Mouse (Mus musculus) embryonic fibroblast, embryonic 13.5 days (primary cell): ENCODE data around the gene Gabrg3. TPM values are rescaled to one million over a fixed set of nuclear protein-coding genes. Genes with fewer than 3 reads are reported as not detected.

Experiments used
- H3K27ac ChIP-seq: 2 replicates; pipeline ENCODE4 v1.5.1; 2012; ENCODE audit warnings: low read length, control low read depth, inconsistent platforms; ENCODE audit not compliant: insufficient read depth
- H3K4me1 ChIP-seq: 2 replicates; pipeline ENCODE4 v1.6.1; 2011; ENCODE audit warnings: low read length; ENCODE audit not compliant: control insufficient read depth, insufficient read depth
- H3K4me3 ChIP-seq: 2 replicates; pipeline ENCODE4 v1.5.1; 2011; ENCODE audit warnings: mild to moderate bottlenecking, control low read depth, low read length; ENCODE audit not compliant: insufficient read depth
- CTCF ChIP-seq: IDR thresholded peaks from 2 replicates; pipeline ENCODE4 v1.5.1; 2011; ENCODE audit warnings: mild to moderate bottlenecking, control low read depth, low read length, moderate library complexity, borderline replicate concordance; ENCODE audit not compliant: insufficient read depth
- POLR2A ChIP-seq: IDR thresholded peaks from 2 replicates; pipeline ENCODE4 v1.6.1; 2011; ENCODE audit warnings: low read depth, mild to moderate bottlenecking, control low read depth, low read length, moderate library complexity
- polyA plus RNA-seq: library from polyadenylated mRNA; stranded (reverse); fragments of >200 nt; gene quantifications from 2 replicates; pipeline ENCODE4 v1.2.4, GENCODE M21; 2011; ENCODE audit warnings: low read depth; ENCODE audit not compliant: missing spikeins, insufficient read length

The Gabrg3 gene
- polyA plus RNA-seq, 1 experiment, result not detected

- H3K4me3 ChIP-seq, result no peak overlapping the region
- H3K27ac ChIP-seq, result no peak overlapping the region
- no peaks in the 10 kb centered on the region for H3K4me1 ChIP-seq
- TF ChIP-seq CTCF, result no peak
- TF ChIP-seq POLR2A, result no peak
These were observed 21.6 kb downstream of the Gabrg3 start for GRCm38 (mm10) chr7:57365134-57366012.

GRCm38 (mm10) chr7:57363812-57364211, 23.2 kb downstream of the Gabrg3 start:
- no peak overlapping the region for H3K4me3 ChIP-seq
- H3K4me1 ChIP-seq, result no peaks in the 10 kb centered on the region
- no peak overlapping the region for H3K27ac ChIP-seq
- no peak for TF ChIP-seq POLR2A
- no peak for TF ChIP-seq CTCF

GRCm38 (mm10) chr7:57357871-57358540, 29.0 kb downstream of the Gabrg3 start:
- no peak for TF ChIP-seq POLR2A
- TF ChIP-seq CTCF, result no peak
- Histone ChIP-seq H3K4me3 (no peak overlapping the region), H3K4me1 (no peaks in the 10 kb centered on the region)

DNA sequence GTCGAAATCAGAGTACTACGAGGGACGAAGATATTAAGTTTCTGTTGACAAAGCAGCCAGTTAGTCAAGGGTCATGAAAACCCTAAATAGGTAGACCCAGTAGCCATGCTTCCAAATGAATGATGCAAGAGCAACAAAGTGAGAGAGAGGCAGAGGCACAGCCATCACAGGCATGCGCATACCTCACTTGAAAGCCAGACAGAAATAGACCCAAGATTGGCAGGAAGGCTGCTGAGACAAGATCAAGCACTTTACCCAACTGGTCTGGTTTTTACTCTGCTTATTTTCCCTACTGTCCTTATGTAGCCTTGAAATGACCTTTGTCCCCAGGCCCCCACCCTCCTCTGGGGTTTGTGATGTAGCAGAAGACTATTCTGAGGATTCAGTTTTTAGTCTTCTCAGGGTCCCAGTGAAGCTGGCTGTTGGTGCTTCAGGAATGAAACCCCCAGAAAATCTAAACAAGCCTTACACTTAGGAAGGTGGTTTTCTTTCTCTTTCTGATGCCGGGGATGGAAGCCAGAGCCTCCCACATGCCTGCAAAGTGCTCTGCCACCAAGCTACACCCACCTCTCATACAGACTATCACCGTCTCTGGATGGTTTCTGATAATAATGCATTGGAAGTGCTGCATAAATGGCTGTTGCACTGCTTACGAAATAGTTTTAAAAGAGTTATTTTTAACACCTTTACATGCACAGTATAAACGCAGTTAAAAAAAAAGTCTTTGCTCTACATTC, 30.3 kb downstream of the Gabrg3 start:
- Histone ChIP-seq H3K4me3 (no peak overlapping the region), H3K4me1 (no peaks in the 10 kb centered on the region), H3K27ac (no peak overlapping the region)
- no peak for TF ChIP-seq POLR2A
- TF ChIP-seq CTCF, result no peak

More at GRCm38 (mm10) chr7:57357871-57358540, 29.0 kb downstream of the Gabrg3 start:
- no peak overlapping the region for H3K27ac ChIP-seq

GRCm38 (mm10) chr7:57348774-57349173, 38.2 kb downstream of the Gabrg3 start:
- TF ChIP-seq POLR2A, result no peak
- no peak for TF ChIP-seq CTCF
- no peak overlapping the region for H3K27ac ChIP-seq

GRCm38 (mm10) chr7:57341910-57342309, 45.1 kb downstream of the Gabrg3 start:
- H3K4me3 ChIP-seq, result no peak overlapping the region

More at GRCm38 (mm10) chr7:57348774-57349173, 38.2 kb downstream of the Gabrg3 start:
- H3K4me1 ChIP-seq, result no peaks in the 10 kb centered on the region
- no peak overlapping the region for H3K4me3 ChIP-seq

GRCm38 (mm10) chr7:57331211-57331610, 55.8 kb downstream of the Gabrg3 start:
- H3K27ac ChIP-seq, result no peak overlapping the region
- no peak overlapping the region for H3K4me3 ChIP-seq
- no peaks in the 10 kb centered on the region for H3K4me1 ChIP-seq
- TF ChIP-seq CTCF, result no peak
- TF ChIP-seq POLR2A, result no peak

More at GRCm38 (mm10) chr7:57341910-57342309, 45.1 kb downstream of the Gabrg3 start:
- Histone ChIP-seq H3K4me1 (no peaks in the 10 kb centered on the region), H3K27ac (no peak overlapping the region)
- no peak for TF ChIP-seq CTCF
- no peak for TF ChIP-seq POLR2A

DNA sequence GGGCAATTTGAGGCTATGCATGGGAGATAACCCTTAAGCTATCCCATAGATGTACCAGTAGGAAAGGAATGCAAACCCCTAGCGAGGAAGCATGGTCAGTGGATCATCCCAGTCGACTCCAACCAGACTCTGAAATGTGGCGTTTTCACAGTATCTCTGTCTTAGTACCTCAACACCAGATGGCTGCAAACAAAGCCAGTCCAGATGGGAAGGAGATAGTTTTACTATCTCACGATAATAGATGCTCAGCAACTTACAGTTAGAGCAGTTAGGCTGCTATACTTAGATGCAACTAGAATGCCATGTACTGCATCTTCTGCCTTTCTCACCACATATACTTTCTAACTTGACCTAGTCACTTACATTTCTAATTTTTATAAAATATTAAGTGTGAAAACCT, 56.7 kb downstream of the Gabrg3 start:
- Histone ChIP-seq H3K27ac (no peak overlapping the region), H3K4me1 (no peaks in the 10 kb centered on the region), H3K4me3 (no peak overlapping the region)
- no peak for TF ChIP-seq POLR2A
- no peak for TF ChIP-seq CTCF

DNA sequence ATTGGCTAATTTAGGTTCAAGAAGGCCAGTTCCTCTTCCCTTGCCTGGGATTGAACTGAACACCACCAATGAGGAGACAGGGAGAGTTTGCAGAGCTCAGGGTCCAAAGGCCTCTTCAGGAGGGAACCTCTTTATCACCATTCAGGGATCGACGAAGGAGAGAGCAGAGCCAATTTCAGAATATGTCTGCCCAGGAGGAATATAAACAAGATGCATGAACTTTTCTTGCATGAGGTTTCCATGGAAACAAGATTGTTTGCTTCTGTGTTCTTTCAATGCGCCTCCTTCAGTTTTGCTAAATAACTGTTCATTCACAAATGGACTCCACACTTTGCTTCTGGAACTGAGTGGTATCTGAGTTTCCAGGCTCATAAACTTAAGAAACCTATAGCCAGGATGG, 62.5 kb downstream of the Gabrg3 start:
- TF ChIP-seq POLR2A (no peak), CTCF (no peak)
- Histone ChIP-seq H3K27ac (no peak overlapping the region), H3K4me3 (no peak overlapping the region), H3K4me1 (no peaks in the 10 kb centered on the region)
